Mouse (Mus musculus) limb, embryonic 11.5 days (tissue): Measurements from ENCODE around the gene Kcnj11. TPM values are rescaled to one million over a fixed set of nuclear protein-coding genes. Genes with fewer than 3 reads are reported as not detected.

Experiments used
- ATAC-seq: fragments of 200-750 bp; cut with Nextera tagmentation; 2 replicates; pipeline ENCODE4 v1.8.0; 2017; ENCODE audit warnings: low read depth; ENCODE audit not compliant: insufficient number of reproducible peaks, low FRiP score, low TSS enrichment
- DNase-seq: peaks from one replicate; pipeline ENCODE4 v3.0.0-alpha.2; 2015; ENCODE audit warnings: low spot score
- H3K27ac ChIP-seq: fragments of 300-500 bp; sonication (generic); replicated peaks from 2 replicates; pipeline ENCODE4 v1.5.1; 2014; ENCODE audit warnings: low read depth, mild to moderate bottlenecking, low read length
- H3K27me3 ChIP-seq: fragments of 300-500 bp; sonication (generic); 2 replicates; pipeline ENCODE4 v1.6.1; 2014; ENCODE audit warnings: mild to moderate bottlenecking, low read length, mixed read lengths; ENCODE audit not compliant: control insufficient read depth, insufficient read depth
- H3K36me3 ChIP-seq: fragments of 300-500 bp; sonication (generic); 2 replicates; pipeline ENCODE4 v1.6.1; 2014; ENCODE audit warnings: mild to moderate bottlenecking, low read length, moderate library complexity, mixed read lengths; ENCODE audit not compliant: control insufficient read depth, insufficient read depth
- H3K4me1 ChIP-seq: fragments of 300-500 bp; sonication (generic); 2 replicates; pipeline ENCODE4 v1.6.1; 2014; ENCODE audit warnings: low read length, mixed read lengths; ENCODE audit not compliant: control insufficient read depth, insufficient read depth
- H3K4me2 ChIP-seq: fragments of 300-500 bp; sonication (generic); 2 replicates; pipeline ENCODE4 v1.6.1; 2014; ENCODE audit warnings: low read depth, mild to moderate bottlenecking, moderate library complexity; ENCODE audit not compliant: severe bottlenecking
- H3K4me3 ChIP-seq: fragments of 300-500 bp; sonication (generic); 2 replicates; pipeline ENCODE4 v1.5.1; 2014; ENCODE audit warnings: low read depth, low read length
- H3K9ac ChIP-seq: fragments of 300-500 bp; sonication (generic); 2 replicates; pipeline ENCODE4 v1.6.1; 2014; ENCODE audit warnings: mild to moderate bottlenecking, low read length
- H3K9me3 ChIP-seq: fragments of 300-500 bp; sonication (generic); 2 replicates; pipeline ENCODE4 v1.6.1; 2016; ENCODE audit warnings: low read length; ENCODE audit not compliant: control insufficient read depth
- WGBS: fragments of 180-500 bp; shearing (Covaris S2); extraction: QIAGEN DNeasy Blood & Tissue Kit; methylation state at CpG from one replicate; pipeline ENCODE4 v1.1.7; 2014; 5-methylcytosine and 5-hydroxymethylcytosine counted together
- polyA plus RNA-seq: library from polyadenylated mRNA; unstranded; fragments of >200 nt; fragmentation: Nextera tagmentation; extraction: Ambion mirVana; gene quantifications from 2 replicates; pipeline ENCODE4 v1.2.1, GENCODE M21; 2014

The Kcnj11 gene
- polyA plus RNA-seq, 1 experiment from 2014 or later, result not detected

DNA sequence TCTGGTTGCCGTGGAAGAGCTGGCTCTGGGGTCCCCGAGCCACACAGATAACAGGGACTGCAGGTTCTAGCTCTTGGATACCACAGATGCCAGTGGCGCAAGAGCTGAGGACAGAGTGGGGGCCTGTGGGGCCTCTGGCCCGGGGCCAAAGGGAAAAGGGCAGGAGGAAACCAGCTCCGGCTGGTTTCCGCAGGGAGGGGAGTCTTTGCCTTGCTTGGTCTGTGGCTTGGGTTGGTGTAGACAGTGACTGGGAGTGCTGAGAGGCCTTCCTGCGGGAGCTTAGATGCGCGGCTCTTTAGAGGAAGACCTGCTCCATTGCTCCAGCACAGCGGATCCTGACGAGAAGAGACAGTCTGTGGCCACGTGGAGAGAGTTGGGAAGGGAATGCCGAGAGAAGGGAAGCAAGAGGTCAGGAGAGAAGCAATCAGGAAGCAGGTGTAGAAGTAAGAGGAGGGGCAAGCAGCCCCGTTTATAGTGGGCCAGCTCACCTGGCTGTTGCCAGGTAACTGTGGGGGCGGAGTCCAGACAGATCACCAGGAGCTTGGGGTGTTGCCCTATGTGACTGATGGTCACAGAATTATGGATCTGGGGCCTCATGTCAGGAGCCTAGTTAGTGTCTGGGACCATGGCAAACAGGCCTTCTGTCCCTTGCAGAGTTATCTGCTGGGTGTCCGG is 15.6 kb downstream of the Kcnj11 start:
- H3K4me3 ChIP-seq, result no peak overlapping the region
- no peak for DNase-seq
- H3K4me1 ChIP-seq, result no peaks in the 10 kb centered on the region
- no peak overlapping the region for H3K9ac ChIP-seq
- H3K27ac ChIP-seq, result no peak overlapping the region
- 77% methylated on average over 16 of the region's 16 CpGs for WGBS
- H3K36me3 ChIP-seq, result peaks cover 14% of the 10 kb centered on the region
- no peaks in the 10 kb centered on the region for H3K27me3 ChIP-seq
- no peak overlapping the region for H3K4me2 ChIP-seq
- no peaks in the 10 kb centered on the region for H3K9me3 ChIP-seq
- no peak; the same call in 1 of the 2 replicates for ATAC-seq

DNA sequence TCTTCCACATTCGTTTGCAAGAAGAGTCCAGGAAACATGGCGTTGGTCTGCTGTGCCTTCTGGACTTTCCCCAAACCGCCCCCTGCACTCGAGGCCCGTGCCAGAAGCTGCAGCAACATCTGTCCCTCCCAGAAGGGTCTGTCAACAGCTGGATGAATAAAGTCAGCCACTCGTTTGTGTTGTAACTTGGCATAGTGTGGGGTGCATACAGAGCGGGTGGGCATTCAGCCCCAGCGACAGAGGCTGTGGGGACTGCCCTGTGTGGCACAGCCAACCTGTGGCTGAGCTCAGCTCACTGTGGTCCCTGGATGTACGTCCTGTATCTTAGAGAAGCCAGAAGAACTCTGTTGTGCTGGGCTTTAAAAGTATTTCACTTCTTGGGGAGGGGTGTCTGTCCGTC is 16.5 kb downstream of the Kcnj11 start:
- ATAC-seq (no peak), DNase-seq (no peak)
- H3K36me3 ChIP-seq, result peaks cover 14% of the 10 kb centered on the region
- H3K9me3 ChIP-seq, result no peaks in the 10 kb centered on the region
- H3K27ac ChIP-seq, result no peak overlapping the region
- 90% methylated on average over 10 of the region's 10 CpGs for WGBS
- no peak overlapping the region for H3K4me2 ChIP-seq
- no peaks in the 10 kb centered on the region for H3K27me3 ChIP-seq
- no peaks in the 10 kb centered on the region for H3K4me1 ChIP-seq
- no peak overlapping the region for H3K4me3 ChIP-seq
- H3K9ac ChIP-seq, result no peak overlapping the region

DNA sequence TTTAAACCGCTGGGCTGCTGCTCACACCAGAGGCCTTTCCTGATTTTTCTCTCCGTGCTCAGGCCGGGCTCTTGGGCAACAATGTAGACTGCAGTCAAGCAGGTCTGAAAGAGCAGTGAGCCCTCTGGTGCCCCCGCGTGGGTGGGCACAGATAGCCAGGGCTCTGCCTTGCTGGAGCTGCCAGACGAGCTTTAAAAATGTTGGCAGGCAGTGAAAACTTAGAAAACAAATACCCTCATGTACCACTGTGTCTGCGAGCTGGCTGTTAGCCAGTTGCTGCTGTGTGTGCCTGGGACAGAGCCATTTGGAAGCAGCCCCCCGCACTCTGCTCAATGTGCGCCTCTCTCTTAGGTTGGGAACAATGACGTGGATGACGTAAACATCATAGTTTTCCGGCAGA is 22.9 kb downstream of the Kcnj11 start:
- H3K4me2 ChIP-seq, result no peak overlapping the region
- no peak overlapping the region for H3K27ac ChIP-seq
- ATAC-seq, result no peak
- no peak overlapping the region for H3K9ac ChIP-seq
- peaks cover 15% of the 10 kb centered on the region for H3K36me3 ChIP-seq
- 93% methylated on average over 12 of the region's 12 CpGs for WGBS
- no peak for DNase-seq
- H3K9me3 ChIP-seq, result no peaks in the 10 kb centered on the region
- H3K27me3 ChIP-seq, result no peaks in the 10 kb centered on the region
- H3K4me3 ChIP-seq, result no peak overlapping the region
- no peaks in the 10 kb centered on the region for H3K4me1 ChIP-seq

- ATAC-seq, result no peak
- no peak overlapping the region for H3K9ac ChIP-seq
- WGBS, result 94% methylated on average over 7 of the region's 7 CpGs
These were observed 23.7 kb downstream of the Kcnj11 start for GRCm38 (mm10) chr7:46076844-46077243.

GRCm38 (mm10) chr7:46068831-46069230 is 31.7 kb downstream of the Kcnj11 start:
- DNase-seq (no peak), ATAC-seq (no peak)
- Histone ChIP-seq H3K9ac (no peak overlapping the region), H3K27ac (no peak overlapping the region), H3K36me3 (peaks cover 23% of the 10 kb centered on the region; the same call in 1 of the 2 replicates), H3K27me3 (no peaks in the 10 kb centered on the region), H3K9me3 (no peaks in the 10 kb centered on the region), H3K4me1 (no peaks in the 10 kb centered on the region), H3K4me2 (no peak overlapping the region), H3K4me3 (no peak overlapping the region)
- 95% methylated on average over 8 of the region's 8 CpGs for WGBS

More at GRCm38 (mm10) chr7:46076844-46077243, 23.7 kb downstream of the Kcnj11 start:
- Histone ChIP-seq H3K27me3 (no peaks in the 10 kb centered on the region), H3K27ac (no peak overlapping the region), H3K4me2 (no peak overlapping the region), H3K36me3 (peaks cover 12% of the 10 kb centered on the region), H3K4me3 (no peak overlapping the region), H3K9me3 (no peaks in the 10 kb centered on the region), H3K4me1 (no peaks in the 10 kb centered on the region)
- no peak for DNase-seq

DNA sequence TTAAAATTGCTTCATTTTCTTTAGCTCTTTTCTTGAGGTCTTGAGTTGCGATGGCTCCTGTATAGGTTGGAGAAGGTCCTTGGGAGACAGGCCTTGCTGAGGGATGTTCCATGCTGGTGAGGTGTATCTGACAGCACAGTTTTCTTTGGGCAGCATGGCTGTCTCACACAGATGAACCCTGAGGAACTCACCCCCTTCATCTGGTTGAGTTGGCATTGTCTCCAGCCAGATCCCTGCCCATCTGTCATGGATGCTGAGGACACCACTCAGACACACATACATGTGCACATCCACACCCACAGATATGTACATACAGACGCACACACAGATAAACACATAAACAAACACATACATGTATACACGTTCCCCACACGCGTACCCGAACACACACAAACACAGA is 37.3 kb downstream of the Kcnj11 start:
- ATAC-seq, result no peak
- 98% methylated on average over 6 of the region's 6 CpGs for WGBS
- Histone ChIP-seq H3K4me3 (no peak overlapping the region), H3K9me3 (no peaks in the 10 kb centered on the region), H3K4me1 (no peaks in the 10 kb centered on the region), H3K36me3 (peaks cover 21% of the 10 kb centered on the region), H3K27me3 (no peaks in the 10 kb centered on the region), H3K9ac (no peak overlapping the region), H3K4me2 (no peak overlapping the region), H3K27ac (no peak overlapping the region)
- no peak for DNase-seq

DNA sequence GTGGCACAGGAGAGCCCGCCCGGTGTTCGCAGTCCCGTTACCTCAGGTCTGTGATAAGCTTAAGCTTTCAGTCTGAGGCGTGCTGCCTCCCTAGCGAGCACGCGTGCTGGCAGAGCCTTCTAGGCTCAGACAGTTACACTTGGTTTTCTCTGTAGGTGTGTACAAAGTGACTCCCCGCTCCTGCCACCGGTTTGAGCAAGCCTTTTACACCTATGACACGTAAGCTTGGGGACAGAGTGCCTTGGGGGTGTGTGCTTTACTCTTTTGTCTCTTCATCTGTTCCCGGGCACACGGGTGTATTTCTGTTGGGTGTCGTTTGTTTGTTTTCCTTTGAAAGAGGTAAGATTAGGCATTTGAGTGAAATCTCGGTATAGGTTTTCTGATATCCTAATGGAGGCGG is 39.0 kb downstream of the Kcnj11 start:
- Histone ChIP-seq H3K4me1 (no peaks in the 10 kb centered on the region), H3K4me3 (no peak overlapping the region), H3K9me3 (no peaks in the 10 kb centered on the region), H3K9ac (no peak overlapping the region), H3K4me2 (no peak overlapping the region), H3K36me3 (peaks cover 24% of the 10 kb centered on the region), H3K27ac (no peak overlapping the region), H3K27me3 (no peaks in the 10 kb centered on the region)
- ATAC-seq (no peak), DNase-seq (no peak)
- WGBS, result 95% methylated on average over 16 of the region's 16 CpGs

DNA sequence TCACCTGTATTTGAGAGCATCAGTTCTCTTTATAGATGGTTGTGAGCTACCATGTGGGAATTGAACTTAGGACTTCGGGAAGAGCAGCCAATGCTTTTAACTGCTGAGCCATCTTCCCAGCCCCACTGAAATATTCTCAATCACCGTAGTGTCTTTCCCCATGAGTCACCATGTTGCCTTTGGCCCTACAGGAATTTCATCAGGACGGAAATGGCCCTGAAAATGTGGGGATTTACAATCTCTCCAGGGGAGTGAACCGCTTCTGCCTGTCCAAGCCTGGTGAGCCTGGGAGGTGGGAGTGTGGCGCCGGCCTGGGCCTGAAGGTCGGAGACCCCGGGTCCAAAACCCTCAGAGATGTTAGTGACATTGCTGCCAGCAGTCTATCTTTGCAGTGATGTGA is 39.9 kb downstream of the Kcnj11 start:
- H3K4me3 ChIP-seq, result no peak overlapping the region
- H3K9me3 ChIP-seq, result no peaks in the 10 kb centered on the region
- H3K4me2 ChIP-seq, result no peak overlapping the region
- DNase-seq, result no peak
- no peaks in the 10 kb centered on the region for H3K27me3 ChIP-seq
- H3K9ac ChIP-seq, result no peak overlapping the region
- H3K36me3 ChIP-seq, result peaks cover 21% of the 10 kb centered on the region
- ATAC-seq, result no peak
- WGBS, result 95% methylated on average over 8 of the region's 8 CpGs
- no peaks in the 10 kb centered on the region for H3K4me1 ChIP-seq
- no peak overlapping the region for H3K27ac ChIP-seq

DNA sequence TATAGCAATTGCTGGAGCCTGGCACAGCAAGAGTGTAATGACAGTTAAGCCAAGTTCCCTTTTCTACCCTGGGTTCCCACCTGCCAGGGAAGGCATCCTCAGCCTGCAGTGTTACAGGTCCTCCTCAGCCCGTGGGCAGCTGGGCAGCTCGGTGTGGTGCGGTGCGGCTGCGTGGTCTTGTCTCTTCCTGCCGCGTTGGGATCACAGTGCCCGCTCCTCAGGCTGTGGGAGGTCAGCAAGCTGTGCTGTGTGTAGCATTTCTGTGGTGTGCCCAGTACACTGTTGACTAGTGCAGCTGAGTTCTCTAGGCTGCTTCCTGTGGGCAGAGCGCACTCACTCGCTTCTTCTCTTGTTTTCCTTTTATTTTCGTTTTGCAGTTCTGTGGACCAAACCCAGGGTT is 41.7 kb downstream of the Kcnj11 start:
- no peak overlapping the region for H3K4me2 ChIP-seq
- H3K4me3 ChIP-seq, result no peak overlapping the region
- no peak for ATAC-seq
- H3K9me3 ChIP-seq, result no peaks in the 10 kb centered on the region
- H3K36me3 ChIP-seq, result peaks cover 21% of the 10 kb centered on the region
- no peaks in the 10 kb centered on the region for H3K4me1 ChIP-seq
- WGBS, result 95% methylated on average over 11 of the region's 11 CpGs
- no peak overlapping the region for H3K27ac ChIP-seq
- no peaks in the 10 kb centered on the region for H3K27me3 ChIP-seq
- no peak for DNase-seq
- no peak overlapping the region for H3K9ac ChIP-seq
